Mouse (Mus musculus) forebrain, embryonic 15.5 days (tissue): ENCODE measurements at regions not wholly inside any gene's neighbourhood (a gene's known extent, or its start where the extent isn't known, plus 50 kb on each side); places are given as distances from the start of the nearest gene placed in this dataset.
A peak's percentile ranks its signal among the peaks of the same experiment; 100 is the strongest.

Experiments
- ATAC-seq: fragments of 200-750 bp; cut with Nextera tagmentation; replicated peaks from 2 replicates; pipeline ENCODE4 v1.8.0; 2017; ENCODE audit warnings: mild to moderate bottlenecking, moderate TSS enrichment, moderate library complexity
- H3K27ac ChIP-seq: fragments of 300-500 bp; sonication (generic); replicated peaks from 2 replicates; pipeline ENCODE4 v1.5.1; 2015; ENCODE audit warnings: mild to moderate bottlenecking, inconsistent platforms
- H3K27me3 ChIP-seq: fragments of 300-500 bp; sonication (generic); 2 replicates; pipeline ENCODE4 v1.6.1; 2015; ENCODE audit warnings: inconsistent platforms
- H3K36me3 ChIP-seq: fragments of 300-500 bp; sonication (generic); 2 replicates; pipeline ENCODE4 v1.6.1; 2015; ENCODE audit warnings: mild to moderate bottlenecking, inconsistent platforms
- H3K4me1 ChIP-seq: fragments of 300-500 bp; sonication (generic); 2 replicates; pipeline ENCODE4 v1.6.1; 2015; ENCODE audit warnings: inconsistent platforms
- H3K4me2 ChIP-seq: fragments of 300-500 bp; sonication (generic); replicated peaks from 2 replicates; pipeline ENCODE4 v1.6.1; 2015; ENCODE audit warnings: mild to moderate bottlenecking, inconsistent platforms
- H3K4me3 ChIP-seq: fragments of 300-500 bp; sonication (generic); 2 replicates; pipeline ENCODE4 v1.5.1; 2015; ENCODE audit warnings: mild to moderate bottlenecking, inconsistent platforms
- H3K9ac ChIP-seq: fragments of 300-500 bp; sonication (generic); replicated peaks from 2 replicates; pipeline ENCODE4 v1.6.1; 2015; ENCODE audit warnings: mild to moderate bottlenecking, inconsistent platforms
- H3K9me3 ChIP-seq: fragments of 300-500 bp; sonication (generic); 2 replicates; pipeline ENCODE4 v1.6.1; 2016; ENCODE audit warnings: inconsistent platforms
- WGBS: fragments of 180-500 bp; shearing (Covaris S2); methylation state at CpG from one replicate; pipeline ENCODE4 v1.1.7; 2015; ENCODE audit warnings: mixed read lengths; 5-methylcytosine and 5-hydroxymethylcytosine counted together

DNA sequence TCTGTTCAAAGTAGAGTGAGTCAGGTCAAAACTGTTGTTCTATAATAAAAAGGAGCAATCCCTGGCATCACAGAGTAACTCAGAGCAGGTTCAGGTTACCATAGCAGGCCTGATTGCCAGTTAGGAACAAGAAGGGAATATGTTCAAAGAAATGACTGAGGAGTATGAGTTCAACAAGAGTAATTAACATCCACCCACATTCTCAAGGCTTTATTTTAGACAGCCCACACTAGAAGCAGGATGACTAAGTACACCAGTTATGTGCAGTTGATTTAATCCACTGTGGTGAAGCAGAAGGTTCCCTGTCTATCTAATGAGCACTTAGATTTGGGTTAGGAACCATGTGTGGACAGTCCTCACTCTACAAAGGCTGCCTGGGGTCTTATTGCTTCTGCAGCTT, 158.5 kb upstream of the Slc39a10 start:
- Histone ChIP-seq H3K9ac (no peak overlapping the region), H3K27me3 (no peaks in the 10 kb centered on the region), H3K4me2 (no peak overlapping the region), H3K4me1 (no peaks in the 10 kb centered on the region), H3K36me3 (no peaks in the 10 kb centered on the region), H3K27ac (no peak overlapping the region), H3K4me3 (no peak overlapping the region), H3K9me3 (no peaks in the 10 kb centered on the region)
- no peak for ATAC-seq

GRCm38 (mm10) chr1:47050492-47050891, 157.8 kb upstream of the Slc39a10 start:
- Histone ChIP-seq H3K4me3 (no peak overlapping the region), H3K9ac (no peak overlapping the region), H3K4me2 (no peak overlapping the region), H3K4me1 (no peaks in the 10 kb centered on the region), H3K36me3 (no peaks in the 10 kb centered on the region), H3K27ac (no peak overlapping the region), H3K9me3 (no peaks in the 10 kb centered on the region), H3K27me3 (no peaks in the 10 kb centered on the region)
- 75% methylated on average over 1 of the region's 1 CpGs for WGBS
- no peak for ATAC-seq

DNA sequence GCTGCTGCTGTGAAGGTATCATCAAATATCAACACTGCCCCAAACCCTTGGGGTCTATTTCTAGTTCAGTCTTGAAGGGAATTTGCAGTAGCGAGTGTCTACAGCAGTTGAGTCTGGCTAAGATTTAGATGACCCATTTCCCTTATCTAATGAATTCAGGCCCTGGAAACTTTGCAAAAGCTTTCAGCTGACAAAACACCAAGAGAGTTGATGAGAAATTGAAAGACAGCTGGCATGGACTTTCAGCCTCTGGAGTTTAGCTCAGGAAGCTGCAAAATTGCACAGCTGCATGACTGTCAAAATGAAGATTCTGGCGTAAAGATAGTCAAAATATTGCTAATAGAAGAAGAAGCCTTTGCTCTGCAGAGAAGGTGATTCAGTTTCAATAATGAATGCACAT, 144.9 kb upstream of the Slc39a10 start:
- ATAC-seq = no peak
- Histone ChIP-seq H3K4me3 (no peak overlapping the region), H3K4me2 (no peak overlapping the region), H3K36me3 (no peaks in the 10 kb centered on the region), H3K27ac (no peak overlapping the region), H3K4me1 (no peaks in the 10 kb centered on the region), H3K27me3 (no peaks in the 10 kb centered on the region), H3K9ac (no peak overlapping the region), H3K9me3 (no peaks in the 10 kb centered on the region)
- 78% methylated on average over 2 of the region's 2 CpGs for WGBS

GRCm38 (mm10) chr1:47019356-47019755, 126.7 kb upstream of the Slc39a10 start:
- no peak overlapping the region for H3K4me2 ChIP-seq
- no peak overlapping the region for H3K9ac ChIP-seq
- WGBS = 6% methylated on average over 1 of the region's 1 CpGs
- ATAC-seq = no peak
- H3K27ac ChIP-seq = no peak overlapping the region
- no peaks in the 10 kb centered on the region for H3K36me3 ChIP-seq
- no peaks in the 10 kb centered on the region for H3K27me3 ChIP-seq
- no peaks in the 10 kb centered on the region for H3K9me3 ChIP-seq
- no peak overlapping the region for H3K4me3 ChIP-seq
- H3K4me1 ChIP-seq = no peaks in the 10 kb centered on the region

DNA sequence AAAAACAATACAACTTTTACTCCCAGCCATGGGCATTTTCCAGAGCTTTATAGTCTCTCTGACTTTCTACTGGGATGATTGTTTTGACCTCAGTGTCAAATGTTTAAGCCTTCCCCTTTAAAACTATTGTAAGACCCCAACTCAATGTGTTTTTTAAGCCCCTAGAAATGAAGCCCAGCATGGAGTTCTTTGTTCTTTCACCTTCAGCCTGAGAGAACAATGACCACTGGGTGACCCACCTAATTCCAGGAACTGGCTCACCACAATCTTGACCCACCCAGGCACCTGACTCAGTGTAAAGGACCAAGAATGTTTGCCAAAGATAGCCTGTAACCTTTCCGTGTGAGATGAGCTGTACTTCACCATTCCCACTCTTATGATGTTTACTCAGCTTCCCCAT, 121.9 kb upstream of the Slc39a10 start:
- H3K27me3 ChIP-seq = no peaks in the 10 kb centered on the region
- H3K4me2 ChIP-seq = no peak overlapping the region
- ATAC-seq = no peak
- H3K9ac ChIP-seq = no peak overlapping the region
- no peak overlapping the region for H3K4me3 ChIP-seq
- no peaks in the 10 kb centered on the region for H3K9me3 ChIP-seq
- no peaks in the 10 kb centered on the region for H3K4me1 ChIP-seq
- WGBS = 90% methylated on average over 1 of the region's 1 CpGs
- H3K27ac ChIP-seq = no peak overlapping the region
- no peaks in the 10 kb centered on the region for H3K36me3 ChIP-seq

DNA sequence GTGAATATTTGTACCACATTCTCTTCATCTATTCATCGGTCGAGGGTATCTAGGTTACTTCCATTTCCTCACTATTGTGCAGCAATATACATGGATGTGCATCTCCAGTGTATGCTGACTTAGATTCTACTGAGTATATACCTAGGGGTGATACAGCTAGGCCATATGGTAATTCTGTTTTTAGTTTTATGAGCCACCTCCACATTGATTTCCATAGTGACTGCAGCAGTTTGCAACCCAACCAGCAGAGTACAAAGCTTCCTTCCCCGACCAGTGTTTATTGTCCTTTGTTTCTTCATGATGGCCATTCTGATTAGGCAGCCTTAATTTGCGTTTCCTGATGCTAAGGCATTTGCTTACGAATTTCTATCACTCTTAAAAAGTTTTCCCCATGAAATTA, 111.1 kb upstream of the Slc39a10 start:
- Histone ChIP-seq H3K4me2 (no peak overlapping the region), H3K9me3 (no peaks in the 10 kb centered on the region), H3K36me3 (no peaks in the 10 kb centered on the region), H3K9ac (no peak overlapping the region), H3K27me3 (no peaks in the 10 kb centered on the region), H3K27ac (no peak overlapping the region), H3K4me1 (no peaks in the 10 kb centered on the region), H3K4me3 (no peak overlapping the region)
- 61% methylated on average over 5 of the region's 5 CpGs for WGBS
- no peak for ATAC-seq

DNA sequence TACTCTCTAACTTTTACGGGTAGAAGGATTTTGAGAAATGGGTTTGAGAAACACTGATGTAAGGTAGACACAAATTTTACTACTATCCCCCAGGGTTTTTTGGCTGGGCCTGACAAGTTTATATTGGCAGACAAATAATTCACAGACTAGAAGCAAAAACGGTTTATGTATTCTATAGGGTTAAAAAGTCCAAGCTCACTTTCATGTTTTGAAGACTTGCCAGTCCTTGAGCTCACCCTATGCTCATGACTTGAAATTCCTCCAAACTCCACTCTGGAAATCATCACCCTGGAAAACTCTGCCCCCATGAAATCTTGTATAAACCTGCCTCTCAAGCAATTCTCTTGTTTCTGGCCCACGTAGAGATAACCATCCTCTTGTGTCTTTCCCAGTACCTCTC, 106.7 kb upstream of the Slc39a10 start:
- H3K4me1 ChIP-seq = no peaks in the 10 kb centered on the region
- no peaks in the 10 kb centered on the region for H3K27me3 ChIP-seq
- no peaks in the 10 kb centered on the region for H3K9me3 ChIP-seq
- no peak overlapping the region for H3K4me2 ChIP-seq
- no peak overlapping the region for H3K9ac ChIP-seq
- 88% methylated on average over 3 of the region's 3 CpGs for WGBS
- no peak overlapping the region for H3K27ac ChIP-seq
- no peak for ATAC-seq
- no peaks in the 10 kb centered on the region for H3K36me3 ChIP-seq
- H3K4me3 ChIP-seq = no peak overlapping the region

DNA sequence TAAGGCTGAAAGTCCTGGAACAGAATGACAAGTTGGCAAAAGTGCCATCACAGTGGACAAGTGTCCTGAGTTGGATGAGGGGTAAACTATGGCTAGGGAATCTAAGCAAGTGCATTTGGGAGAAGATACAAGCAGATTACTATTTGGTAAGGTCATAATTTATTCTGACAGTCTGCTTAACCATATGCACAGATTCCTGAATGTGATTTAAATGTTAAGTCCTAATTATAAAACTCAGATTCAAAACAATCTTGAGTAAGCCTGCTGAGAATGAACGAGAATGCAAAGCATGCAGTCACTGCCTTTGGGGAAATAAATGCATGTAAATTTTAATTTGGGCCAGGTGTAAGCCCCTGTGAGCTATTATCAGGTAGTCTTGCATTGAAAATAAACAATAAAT, 93.3 kb upstream of the Slc39a10 start:
- H3K4me1 ChIP-seq = no peaks in the 10 kb centered on the region
- peak; percentile 58 for ATAC-seq
- no peaks in the 10 kb centered on the region for H3K36me3 ChIP-seq
- H3K4me3 ChIP-seq = no peak overlapping the region
- no peaks in the 10 kb centered on the region for H3K27me3 ChIP-seq
- H3K27ac ChIP-seq = no peak overlapping the region
- no peak overlapping the region for H3K9ac ChIP-seq
- H3K9me3 ChIP-seq = no peaks in the 10 kb centered on the region
- 34% methylated on average over 1 of the region's 1 CpGs for WGBS
- no peak overlapping the region for H3K4me2 ChIP-seq

GRCm38 (mm10) chr1:46983093-46983492, 90.4 kb upstream of the Slc39a10 start:
- Histone ChIP-seq H3K9me3 (peaks cover 9% of the 10 kb centered on the region; the same call in 1 of the 2 replicates), H3K27ac (no peak overlapping the region), H3K9ac (no peak overlapping the region), H3K4me3 (no peak overlapping the region), H3K4me1 (no peaks in the 10 kb centered on the region), H3K4me2 (no peak overlapping the region), H3K36me3 (no peaks in the 10 kb centered on the region), H3K27me3 (no peaks in the 10 kb centered on the region)
- ATAC-seq = no peak
- WGBS = 95% methylated on average over 1 of the region's 1 CpGs

DNA sequence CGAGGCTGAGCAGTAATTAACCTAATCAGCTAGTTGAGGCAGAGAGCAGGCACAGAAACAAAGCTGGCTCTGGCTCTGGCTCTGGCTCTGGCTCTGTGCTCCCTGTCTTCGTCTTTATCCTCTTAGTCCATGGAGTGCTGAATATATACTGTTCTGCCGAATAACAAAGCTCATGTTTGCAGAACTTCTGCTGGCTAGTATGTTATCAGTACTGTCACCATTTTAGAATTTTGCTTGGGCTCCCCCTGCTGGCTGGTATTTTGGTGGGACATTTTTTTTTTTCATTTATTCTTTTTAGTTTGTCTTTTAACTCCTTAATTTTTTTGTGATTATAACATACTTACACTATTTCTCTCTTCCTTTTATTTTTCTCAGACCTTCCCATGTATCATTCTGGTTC, 77.8 kb upstream of the Slc39a10 start:
- Histone ChIP-seq H3K4me3 (no peak overlapping the region), H3K27ac (no peak overlapping the region), H3K4me2 (no peak overlapping the region), H3K9me3 (no peaks in the 10 kb centered on the region), H3K36me3 (no peaks in the 10 kb centered on the region), H3K4me1 (no peaks in the 10 kb centered on the region), H3K27me3 (no peaks in the 10 kb centered on the region), H3K9ac (no peak overlapping the region)
- WGBS = 45% methylated on average over 3 of the region's 3 CpGs
- ATAC-seq = no peak

DNA sequence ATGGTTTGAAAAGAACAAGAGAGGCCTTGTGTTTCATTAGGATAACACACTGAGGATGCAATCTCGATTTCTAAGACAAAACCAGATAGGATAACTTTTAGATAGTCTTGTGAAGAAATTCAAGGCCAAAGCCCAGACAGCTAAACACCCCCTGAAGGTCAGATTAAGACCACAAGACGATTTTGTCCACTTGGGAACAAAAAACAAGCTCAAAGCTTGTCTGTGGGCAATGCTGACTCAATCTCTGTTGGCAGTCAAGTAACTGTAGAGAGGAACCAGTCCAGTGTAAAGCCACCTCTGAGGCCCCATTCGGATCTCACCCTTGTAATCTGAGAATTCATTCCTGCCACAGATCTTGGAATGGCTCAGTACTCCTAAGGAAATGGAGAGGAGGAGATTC, 75.7 kb upstream of the Slc39a10 start:
- no peak overlapping the region for H3K27ac ChIP-seq
- no peaks in the 10 kb centered on the region for H3K4me1 ChIP-seq
- H3K36me3 ChIP-seq = no peaks in the 10 kb centered on the region
- no peak overlapping the region for H3K9ac ChIP-seq
- H3K9me3 ChIP-seq = no peaks in the 10 kb centered on the region
- ATAC-seq = no peak
- WGBS = 63% methylated on average over 3 of the region's 3 CpGs
- no peak overlapping the region for H3K4me2 ChIP-seq
- no peak overlapping the region for H3K4me3 ChIP-seq
- H3K27me3 ChIP-seq = no peaks in the 10 kb centered on the region

DNA sequence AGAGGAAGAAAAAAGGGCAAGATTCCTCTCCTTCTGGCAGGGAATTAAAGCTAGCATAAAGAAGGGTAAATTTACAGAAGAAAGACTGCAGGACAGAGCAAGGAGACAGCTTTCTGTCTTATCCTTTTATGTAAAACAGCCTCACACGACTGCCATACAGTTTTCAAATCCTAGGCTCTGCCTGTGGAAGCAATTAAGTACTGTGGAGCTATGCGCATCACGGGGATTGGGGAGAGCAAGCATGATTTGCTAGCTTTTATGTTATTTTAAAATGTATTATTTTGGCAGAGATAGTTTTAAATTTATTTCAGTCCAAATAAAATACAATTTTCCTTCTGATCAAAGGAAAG, 74.2 kb upstream of the Slc39a10 start:
- Histone ChIP-seq H3K27me3 (no peaks in the 10 kb centered on the region), H3K4me3 (no peak overlapping the region), H3K4me1 (no peaks in the 10 kb centered on the region), H3K9me3 (no peaks in the 10 kb centered on the region), H3K4me2 (no peak overlapping the region), H3K36me3 (no peaks in the 10 kb centered on the region), H3K9ac (no peak overlapping the region), H3K27ac (no peak overlapping the region)
- no peak for ATAC-seq
- 52% methylated on average over 3 of the region's 3 CpGs for WGBS

DNA sequence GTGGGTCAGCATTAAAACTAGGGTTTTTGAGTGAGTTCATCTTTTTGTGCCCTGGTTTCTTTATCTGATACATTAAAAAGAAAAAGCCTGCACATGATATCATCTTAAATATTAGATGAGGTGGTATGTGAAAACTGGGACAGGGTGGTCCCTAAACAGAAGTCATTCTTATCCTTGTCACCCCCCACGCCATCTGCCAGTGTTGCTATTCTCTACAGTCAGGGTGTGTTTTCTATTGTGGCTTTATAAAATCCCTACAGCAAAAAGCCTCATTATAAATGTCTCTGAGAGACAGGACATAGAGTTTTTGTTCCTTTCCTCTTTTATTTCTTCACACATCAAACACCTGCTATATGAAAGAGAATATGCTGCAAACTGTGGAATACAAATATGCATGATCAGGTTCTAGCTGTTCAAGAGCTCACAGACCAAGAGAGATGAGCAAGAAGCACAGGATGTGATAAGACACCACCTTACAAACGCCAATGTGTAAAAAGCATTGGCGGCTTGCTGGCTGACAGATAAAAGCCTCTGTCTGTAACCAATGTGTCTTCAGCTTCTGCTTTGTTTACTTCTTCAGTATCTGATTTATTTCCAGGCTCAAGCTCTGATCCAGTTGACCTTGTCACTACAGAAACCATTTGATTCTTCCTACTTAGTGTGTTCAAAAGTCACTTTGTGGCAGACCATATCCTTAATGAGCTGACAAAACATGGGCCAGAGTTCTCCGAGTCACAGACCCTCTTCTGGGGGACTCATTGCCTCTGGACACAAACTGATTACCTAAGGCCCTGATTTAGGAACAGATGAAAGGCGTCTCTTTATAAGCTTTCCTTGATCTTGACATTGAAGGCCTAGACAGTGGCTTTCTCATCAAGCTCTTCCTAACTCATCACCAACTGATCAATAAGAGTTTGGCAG, 73.6 kb upstream of the Slc39a10 start:
- no peak overlapping the region for H3K9ac ChIP-seq
- H3K4me1 ChIP-seq = no peaks in the 10 kb centered on the region
- H3K9me3 ChIP-seq = no peaks in the 10 kb centered on the region
- ATAC-seq = no peak; the same call in 1 of the 2 replicates
- WGBS = 61% methylated on average over 5 of the region's 5 CpGs
- no peak overlapping the region for H3K4me3 ChIP-seq
- no peaks in the 10 kb centered on the region for H3K27me3 ChIP-seq
- no peak overlapping the region for H3K27ac ChIP-seq
- H3K4me2 ChIP-seq = no peak overlapping the region
- no peaks in the 10 kb centered on the region for H3K36me3 ChIP-seq
